Mouse (Mus musculus): ENCODE results near the gene Nxpe4. TPM values are rescaled to one million over a fixed set of nuclear protein-coding genes. Genes with fewer than 3 reads are reported as not detected.
"Not testable (repeated sequence)": the region's sequence is repeated elsewhere in the genome, so short reads cannot be mapped to it uniquely, and the experiment has no call there.

The Nxpe4 gene
- 10 to 100 TPM; 10.4 to 11.2 TPM for total RNA-seq (2021)

DNA sequence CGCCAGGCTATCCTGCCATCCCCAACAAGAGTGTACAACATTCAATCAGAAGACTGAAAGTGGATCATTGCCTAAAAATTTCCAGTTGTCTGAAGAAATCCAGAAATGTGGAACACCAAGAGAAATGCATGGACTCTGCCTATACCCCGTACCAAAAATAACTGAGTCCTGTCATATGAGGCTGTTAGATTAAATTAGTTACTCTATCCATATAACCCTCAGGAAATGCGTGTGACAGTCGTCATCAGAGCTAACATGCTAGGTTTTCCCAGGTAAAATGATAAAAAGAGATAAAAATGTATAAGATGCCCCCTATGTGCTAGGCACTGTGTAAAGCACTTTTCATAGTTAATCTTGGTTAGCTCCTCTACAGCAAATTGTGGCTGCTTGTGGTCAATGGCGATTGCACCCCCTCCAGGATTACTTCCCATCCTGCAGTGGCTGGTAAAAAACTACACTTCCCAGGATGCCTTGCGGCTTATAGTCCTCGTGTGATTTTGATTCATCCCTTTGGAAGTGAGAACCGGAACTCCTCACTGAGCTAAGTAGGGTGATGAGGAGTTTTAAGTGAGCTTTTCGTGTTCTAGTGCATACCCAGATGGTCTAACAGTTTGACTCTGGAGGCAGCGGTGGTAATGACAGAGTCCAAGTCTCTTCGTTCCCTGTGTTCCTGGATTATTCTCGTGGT, at the start of gene Nxpe4:
Gene Nxpe4 (plus strand): TSS at position 519 of the 688 bp plus-strand sequence.
- peak; percentile 81 to 87 for DNase-seq (ENCODE audit: low spot score in 2 of 2)
- intact Hi-C loops (cut with DNase I): no loop called here

DNA sequence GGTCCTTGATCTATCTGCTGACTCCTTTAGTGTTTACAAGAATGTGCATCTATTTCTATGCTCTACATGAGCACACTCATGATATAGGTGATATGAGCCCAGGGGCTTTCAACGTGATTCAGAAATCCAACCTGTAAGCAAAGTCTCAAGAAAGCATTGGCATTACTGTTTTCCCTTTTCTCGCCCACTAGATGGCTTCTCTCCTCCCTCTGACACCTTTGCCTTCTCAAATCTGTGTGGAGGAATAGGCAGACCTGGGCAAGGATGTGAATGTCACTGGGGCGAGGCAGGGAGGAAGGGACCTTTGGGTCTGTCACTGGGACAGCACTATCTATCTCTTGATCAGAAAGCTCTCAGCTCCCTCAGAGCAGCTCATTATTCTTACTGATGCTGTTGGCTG, 35.0 kb upstream of the Nxpe4 start:
- intact Hi-C loops (cut with DNase I): no loop called here
- DNase-seq (ENCODE audit: low spot score in 2 of 2): no peak

DNA sequence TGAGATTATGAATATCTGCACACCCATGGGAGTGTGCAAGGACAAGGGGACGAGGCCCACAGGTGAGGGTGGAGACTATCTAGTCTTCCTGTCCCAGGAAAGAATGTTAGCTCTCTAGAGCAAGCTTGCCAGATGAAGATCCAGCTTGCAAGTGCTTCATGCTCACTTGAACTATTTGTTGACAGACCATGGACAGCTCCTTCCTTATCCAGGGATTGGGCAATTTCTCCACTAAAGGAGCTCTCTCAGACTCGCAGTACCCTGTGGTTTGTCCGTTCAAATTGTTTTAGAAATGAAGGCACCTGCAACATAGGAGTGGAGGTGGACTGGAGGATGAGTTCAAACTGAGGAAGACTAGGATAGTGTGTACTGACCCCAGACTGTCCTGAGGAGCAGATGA, 24.3 kb upstream of the Nxpe4 start:
- intact Hi-C loops (cut with DNase I): no loop called here
- no peak for DNase-seq (ENCODE audit: low spot score in 2 of 2)

DNA sequence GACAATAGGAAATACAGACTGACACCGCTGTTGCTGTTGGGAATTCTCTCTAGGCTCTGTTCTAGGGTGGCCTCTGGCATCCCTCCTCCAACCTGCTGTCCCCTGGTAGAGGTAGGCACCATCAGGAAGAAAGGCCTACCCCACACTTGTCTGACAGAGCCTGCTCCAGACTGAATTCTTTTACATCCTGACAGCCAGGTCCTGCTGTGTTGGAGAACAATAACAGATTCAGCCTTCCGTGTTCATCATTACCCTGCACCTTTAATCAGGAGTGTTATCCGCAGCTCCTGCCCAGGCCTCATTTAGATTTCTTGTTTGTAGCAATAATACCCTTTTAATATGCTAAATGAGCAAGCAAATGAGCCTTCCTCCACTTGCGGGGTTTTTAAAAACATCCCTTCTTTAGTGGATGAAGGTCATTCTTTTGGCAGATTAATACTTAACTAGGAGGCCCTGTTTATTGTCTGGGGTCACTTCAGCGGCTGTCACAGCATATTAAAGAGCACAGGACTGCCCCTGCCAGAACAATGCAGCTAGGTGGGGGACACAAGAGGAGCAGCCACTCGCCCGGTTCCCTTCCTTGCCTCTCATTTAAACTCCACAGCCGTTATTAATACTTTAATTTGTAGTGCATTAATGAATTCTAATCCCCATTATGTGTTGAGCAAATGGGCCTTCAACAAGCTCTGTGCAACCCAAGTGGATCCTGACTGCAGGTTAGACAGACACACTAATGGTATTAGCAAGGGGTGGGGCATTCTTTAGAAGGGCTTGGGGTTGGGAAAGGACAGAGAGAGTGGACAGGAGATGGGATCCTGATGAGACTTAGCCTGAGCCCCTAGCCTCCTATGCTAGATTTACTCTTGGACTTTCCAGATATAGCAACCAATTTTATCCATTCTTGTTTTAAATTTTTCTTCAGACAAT, 21.1 kb upstream of the Nxpe4 start:
- no peak for DNase-seq (ENCODE audit: low spot score in 2 of 2)
- intact Hi-C loops (cut with DNase I): no loop called here

DNA sequence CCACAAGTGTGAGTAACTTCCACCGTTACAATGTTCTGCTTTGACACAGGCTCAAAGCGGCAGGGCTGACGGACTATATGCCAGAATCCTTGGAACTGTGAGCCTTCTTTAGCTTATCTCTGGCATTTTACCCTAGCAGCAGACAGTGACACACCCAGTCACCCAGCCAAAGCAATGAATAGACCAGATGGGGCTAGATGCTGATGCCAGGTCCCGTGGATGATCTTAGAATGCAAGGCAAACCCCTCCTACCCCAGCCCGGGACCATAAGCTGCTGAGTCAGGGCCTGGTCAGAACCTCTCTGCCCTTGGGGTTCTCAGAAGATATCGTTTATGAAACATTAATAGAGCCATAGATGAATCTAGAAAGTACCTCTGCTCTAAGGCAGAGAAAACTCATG, 19.2 kb upstream of the Nxpe4 start:
- intact Hi-C loops (cut with DNase I): no loop called here
- no peak for DNase-seq (ENCODE audit: low spot score in 2 of 2)

DNA sequence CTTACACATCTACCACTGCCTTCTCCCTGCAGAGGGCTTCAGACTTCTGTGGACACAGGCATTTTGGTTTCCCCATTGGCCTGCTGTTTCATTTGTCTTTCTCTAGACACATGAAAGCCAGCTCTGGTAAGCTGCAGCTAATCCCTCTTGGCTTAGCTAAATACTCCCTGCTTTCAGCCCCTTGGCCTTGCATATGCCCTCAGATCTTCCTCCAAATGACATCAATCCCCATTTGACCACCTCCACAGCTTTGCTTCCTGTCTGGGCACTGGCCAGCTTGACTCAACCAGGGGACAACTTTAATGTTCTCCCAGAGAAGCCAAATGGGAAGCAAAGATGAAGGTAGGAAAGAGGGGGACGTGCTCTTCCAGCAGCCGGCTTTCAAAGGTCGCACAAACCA, 15.1 kb upstream of the Nxpe4 start:
- no peak for DNase-seq (ENCODE audit: low spot score in 2 of 2)

DNA sequence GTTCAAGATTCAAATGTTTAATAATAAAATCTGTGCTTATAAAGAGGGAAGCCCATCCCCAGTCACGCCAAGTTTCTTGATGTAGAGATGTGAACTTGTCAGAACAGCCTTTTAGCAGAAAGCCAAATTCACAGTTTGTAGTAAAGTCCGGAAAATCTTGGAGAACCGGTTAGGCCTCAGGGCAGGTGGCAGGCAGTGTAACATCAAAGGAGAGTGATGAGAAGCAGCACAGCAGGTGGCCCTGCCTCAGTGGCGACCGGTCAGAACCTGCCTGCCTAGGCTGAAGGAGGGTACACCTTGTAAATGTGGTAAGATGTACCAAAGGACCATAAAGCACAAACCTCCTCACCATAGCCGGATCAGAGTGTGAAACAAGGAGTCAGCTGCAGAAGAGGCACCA, 4.7 kb downstream of the Nxpe4 start:
- intact Hi-C loops (cut with DNase I); DNase-seq (ENCODE audit: low spot score in 2 of 2): not testable (repeated sequence)

More for the DNA sequence above, 15.1 kb upstream of the Nxpe4 start:
- intact Hi-C loops (cut with DNase I): no loop called here

DNA sequence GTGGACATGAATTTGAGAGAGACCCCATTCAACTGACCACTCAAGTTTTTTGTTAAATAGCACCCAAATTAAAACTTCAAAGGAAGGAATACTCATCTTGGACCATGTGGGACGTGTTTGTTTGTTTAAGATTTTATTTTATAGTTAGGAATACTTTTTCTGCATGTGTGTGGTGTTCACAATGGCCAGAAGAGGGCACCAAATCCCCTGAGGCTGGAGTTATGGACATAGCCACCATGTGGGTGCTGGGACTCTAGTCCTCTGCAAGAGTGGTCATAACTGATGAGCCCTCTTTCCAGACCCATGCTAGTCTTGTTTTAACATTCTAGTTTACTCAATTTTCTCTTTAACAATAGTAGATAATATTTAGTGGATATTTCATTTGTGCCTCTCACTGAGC, 14.9 kb downstream of the Nxpe4 start:
- intact Hi-C loops (cut with DNase I): no loop called here
- no peak for DNase-seq (ENCODE audit: low spot score in 2 of 2)

DNA sequence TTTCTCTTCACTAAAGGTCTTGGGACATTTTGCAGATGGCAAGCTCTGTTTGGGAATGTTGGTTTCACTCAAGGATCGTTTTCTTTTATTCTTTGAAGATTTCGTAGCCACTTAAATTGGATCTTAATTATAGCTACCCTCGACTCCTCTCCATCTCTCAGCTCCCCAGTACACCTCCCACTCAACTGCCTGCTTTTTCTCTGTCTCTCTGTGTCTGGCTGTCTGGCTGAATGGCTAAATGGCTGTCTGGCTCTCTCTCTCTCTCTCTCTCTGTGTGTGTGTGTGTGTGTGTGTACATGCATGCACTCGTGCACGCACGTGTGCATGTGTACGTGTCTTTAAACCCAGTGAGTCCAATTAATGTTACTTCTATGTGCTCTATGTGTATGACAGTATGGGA, 19.5 kb downstream of the Nxpe4 start:
- intact Hi-C loops (cut with DNase I): loop anchor here (5.0 kb wide), 1 partner anchor 109 kb away; no protein-coding TSS in a partner anchor
- peak; percentile 33 to 35 for DNase-seq (ENCODE audit: low spot score in 2 of 2)

DNA sequence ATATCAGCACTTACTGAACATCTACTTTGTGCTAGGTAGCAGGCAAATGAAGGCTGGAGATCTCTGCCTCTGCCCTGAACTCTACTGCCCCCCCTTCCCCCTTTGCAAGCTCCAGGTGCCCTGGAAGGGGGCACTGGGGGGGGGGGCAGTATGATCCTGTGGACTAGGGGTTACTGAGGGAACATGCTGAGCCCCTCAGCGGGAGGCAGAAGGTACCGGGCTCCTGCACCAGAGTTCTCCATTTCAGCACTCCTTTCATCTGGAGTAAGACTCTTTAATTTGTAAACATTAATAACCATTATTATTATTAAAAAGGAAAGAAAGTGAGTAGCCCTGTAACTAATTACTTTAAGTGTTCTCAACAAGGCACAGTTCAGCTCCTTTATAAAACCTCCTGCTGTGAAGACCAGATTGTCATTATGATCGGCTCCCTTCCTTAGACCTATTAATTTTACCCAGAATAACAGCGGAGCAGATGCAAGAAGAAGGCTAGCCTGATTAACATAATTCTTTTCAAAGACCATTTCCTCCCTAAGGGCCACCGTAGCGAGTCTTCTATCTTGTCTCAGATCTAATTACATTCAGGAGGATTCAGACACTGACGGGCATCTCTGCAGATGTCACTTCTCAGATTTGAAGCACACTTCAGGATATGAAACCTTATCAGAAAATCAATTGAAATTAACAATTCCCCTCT, 21.0 kb downstream of the Nxpe4 start:
- no peak for DNase-seq (ENCODE audit: low spot score in 2 of 2)
- intact Hi-C loops (cut with DNase I): loop anchor here (5.0 kb wide), 1 partner anchor 111 kb away; no protein-coding TSS in a partner anchor

DNA sequence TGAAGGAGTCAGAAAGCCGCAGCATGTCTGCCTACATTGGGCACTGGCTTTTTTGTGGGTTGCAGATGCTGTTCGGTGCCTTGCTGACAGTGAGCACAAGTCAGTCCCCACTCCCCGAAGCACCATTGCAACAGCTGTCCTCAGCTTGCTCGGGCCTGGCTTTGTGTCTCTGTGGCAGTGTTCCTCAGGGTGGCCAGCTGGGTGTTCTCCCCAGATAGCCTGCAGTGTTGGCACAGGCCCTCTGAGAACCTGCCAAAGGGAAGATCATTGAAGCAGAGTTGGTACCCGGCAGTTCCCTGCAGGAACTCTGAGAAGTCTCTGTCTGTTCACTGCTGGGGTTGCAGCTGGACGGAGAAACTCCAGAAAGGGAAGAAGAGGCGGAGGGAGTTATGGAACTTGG, 22.5 kb downstream of the Nxpe4 start:
- DNase-seq (ENCODE audit: low spot score in 2 of 2): peak; percentile 13 to 25
- intact Hi-C loops (cut with DNase I): loop anchor here (5.0 kb wide), 1 partner anchor 112 kb away; no protein-coding TSS in a partner anchor

DNA sequence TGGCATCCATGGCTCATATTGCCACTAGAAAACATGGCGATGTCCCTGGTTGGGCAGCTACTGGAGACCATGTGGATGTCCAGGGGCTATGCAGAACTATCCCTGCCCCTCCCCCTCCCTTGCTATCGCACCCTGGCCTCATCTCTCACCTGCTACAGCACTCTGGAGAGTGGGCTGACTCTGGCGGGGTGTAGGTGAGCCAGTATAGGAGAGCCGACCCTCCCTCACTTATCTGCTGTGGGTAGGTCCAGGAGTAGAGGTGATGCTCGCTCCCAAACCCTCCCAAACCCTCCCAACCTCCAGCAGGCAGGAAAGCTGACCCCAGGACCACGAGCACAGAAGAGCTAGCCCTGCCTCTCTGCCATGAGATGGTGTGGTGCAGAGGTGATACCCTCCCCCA, 27.0 kb downstream of the Nxpe4 start:
- intact Hi-C loops (cut with DNase I): no loop called here
- DNase-seq (ENCODE audit: low spot score in 2 of 2): no peak

DNA sequence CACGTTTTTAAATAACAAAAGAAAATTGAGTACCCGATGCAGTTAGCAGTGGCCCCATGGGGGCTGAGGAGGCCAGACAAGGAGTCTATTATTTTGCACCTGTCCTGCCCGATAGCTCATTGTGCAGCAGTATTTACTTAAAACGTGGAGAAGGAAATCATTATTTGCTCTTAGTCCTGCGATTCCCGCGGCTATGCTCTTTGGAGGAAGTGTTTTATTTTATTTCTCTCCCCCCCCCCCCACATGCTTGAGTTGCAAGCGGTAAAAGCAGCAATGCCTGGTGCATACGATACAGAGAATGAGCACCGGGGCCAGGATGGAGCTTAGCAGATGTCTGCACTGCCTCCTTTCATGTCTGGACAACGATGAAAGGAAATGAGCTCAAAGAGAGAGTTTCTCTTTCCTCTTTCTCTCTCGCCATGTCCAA, 35.6 kb downstream of the Nxpe4 start:
- intact Hi-C loops (cut with DNase I): no loop called here
- DNase-seq (ENCODE audit: low spot score in 2 of 2): no peak

DNA sequence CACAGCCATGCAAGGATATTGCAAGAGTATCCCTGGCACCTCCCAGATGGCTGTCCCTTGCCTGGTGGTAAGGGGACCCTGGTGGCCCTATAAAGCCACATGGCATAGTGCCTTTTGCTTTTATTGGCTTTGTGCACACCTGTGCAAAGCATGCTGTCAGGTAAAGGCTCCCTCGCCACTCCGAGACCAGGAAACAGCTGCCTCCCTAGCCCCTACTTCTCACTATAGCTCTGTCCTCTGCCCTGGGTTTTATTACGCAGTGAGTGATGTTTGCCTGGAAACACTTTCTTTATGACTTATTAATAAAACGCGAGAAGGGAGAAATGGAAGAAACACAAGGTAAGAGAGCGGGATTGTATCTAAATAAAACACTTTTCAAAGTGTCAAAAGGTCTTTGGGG, 49.1 kb downstream of the Nxpe4 start:
- no peak for DNase-seq (ENCODE audit: low spot score in 2 of 2)
- intact Hi-C loops (cut with DNase I): no loop called here

DNA sequence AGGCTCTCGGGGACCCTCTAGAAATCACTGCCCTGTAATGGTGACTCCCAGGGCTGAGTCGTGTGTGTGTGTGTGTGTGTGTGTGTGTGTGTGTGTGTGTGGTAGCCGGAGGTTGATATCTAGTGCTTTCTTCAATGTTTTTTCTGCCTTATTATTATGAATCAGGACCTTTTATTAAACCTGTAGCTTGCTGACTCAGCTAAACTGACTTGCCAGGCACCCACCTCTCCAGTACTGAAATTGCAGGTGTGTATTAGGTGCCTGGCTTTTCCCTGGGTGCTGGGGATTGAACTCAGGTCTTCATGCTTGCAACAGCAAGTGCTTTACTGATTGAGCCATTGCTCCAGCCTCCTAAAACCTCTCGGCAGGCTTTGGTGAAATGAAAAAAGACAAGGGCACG, 50.1 kb downstream of the Nxpe4 start:
- intact Hi-C loops (cut with DNase I): no loop called here
- no peak for DNase-seq (ENCODE audit: low spot score in 2 of 2)

DNA sequence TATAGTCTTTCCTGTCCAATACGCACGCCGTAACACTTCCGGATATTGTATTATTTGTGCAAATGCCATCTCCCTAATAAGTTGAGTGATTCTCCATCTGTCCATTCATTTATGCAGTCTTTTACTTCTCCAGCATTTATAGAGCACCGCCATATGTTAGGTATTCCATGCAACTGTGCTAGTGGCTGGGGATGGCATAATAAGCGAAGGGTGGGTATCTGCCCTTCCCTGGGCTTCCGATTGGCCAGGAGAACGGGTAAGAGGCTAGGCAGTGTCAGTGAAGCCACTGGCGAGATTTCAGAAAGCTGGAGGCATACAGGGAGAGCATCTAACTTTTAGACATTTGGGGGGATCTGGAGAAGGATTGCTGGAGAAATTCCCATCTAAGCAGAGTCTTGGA, 52.9 kb downstream of the Nxpe4 start:
- no peak for DNase-seq (ENCODE audit: low spot score in 2 of 2)
- intact Hi-C loops (cut with DNase I): no loop called here

DNA sequence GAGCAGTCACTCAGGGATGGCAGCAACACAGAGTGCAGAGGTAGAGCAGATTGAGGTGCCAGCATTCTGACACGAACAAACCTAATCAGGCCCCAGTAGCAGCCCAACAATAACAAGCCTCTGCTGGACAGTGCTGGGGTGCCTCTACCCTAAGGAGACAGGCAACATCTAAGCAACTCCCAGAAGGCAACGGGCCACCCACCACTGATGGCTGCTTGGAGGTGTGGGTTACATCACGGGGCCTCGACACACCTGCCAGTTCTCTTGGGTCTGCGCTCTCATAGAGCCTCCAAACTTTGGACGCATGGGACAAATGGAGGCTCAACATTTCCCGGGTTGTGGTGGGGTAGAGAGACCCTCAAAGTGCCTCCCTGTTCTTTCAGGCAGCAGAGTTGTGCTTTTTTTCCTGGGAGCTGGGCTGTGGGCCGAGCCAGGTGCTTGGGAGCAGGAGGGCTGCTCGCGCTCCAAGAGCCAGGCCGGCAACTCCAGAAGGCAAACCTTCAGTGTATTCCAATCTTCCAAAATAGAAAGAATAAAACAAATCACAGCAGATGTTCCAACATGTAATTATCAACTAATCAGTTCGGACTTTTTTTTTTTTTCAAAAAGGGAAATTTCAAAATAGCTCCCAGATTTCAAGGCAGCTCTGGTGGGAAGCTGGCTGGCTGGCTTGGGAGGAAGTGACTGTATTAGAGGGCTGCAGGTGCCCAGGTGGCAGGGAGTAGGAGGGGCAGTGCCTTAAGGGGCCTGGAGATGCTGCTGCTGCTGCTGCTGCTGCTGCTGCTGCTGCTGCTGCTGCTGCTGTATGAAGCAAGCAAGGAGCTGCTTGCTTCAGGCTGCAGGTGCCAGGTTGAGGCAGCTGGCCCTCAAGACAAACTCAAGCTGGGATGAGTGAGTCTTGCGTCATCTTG, 54.5 kb downstream of the Nxpe4 start:
- DNase-seq (ENCODE audit: low spot score in 2 of 2): no peak
- intact Hi-C loops (cut with DNase I): no loop called here

DNA sequence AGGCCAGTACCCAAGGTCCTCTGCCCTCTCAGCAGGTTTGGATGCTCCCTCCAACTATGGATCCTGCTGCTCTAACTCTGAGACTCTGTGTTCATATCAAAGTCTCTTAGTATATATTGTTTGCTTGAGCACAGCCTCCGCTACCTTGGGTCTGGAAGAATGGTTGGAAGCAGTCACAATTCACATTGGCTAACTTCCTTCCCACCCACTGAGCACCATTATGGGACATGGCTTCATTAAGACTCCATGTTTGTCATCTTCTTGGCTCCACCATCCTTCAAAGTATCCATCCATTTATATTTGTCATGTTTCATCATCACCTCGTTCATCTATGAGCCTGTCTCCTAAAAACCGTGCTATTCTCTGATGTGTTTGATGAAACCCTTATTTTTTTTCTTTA, 68.9 kb downstream of the Nxpe4 start:
- intact Hi-C loops (cut with DNase I): no loop called here
- no peak for DNase-seq (ENCODE audit: low spot score in 2 of 2)

DNA sequence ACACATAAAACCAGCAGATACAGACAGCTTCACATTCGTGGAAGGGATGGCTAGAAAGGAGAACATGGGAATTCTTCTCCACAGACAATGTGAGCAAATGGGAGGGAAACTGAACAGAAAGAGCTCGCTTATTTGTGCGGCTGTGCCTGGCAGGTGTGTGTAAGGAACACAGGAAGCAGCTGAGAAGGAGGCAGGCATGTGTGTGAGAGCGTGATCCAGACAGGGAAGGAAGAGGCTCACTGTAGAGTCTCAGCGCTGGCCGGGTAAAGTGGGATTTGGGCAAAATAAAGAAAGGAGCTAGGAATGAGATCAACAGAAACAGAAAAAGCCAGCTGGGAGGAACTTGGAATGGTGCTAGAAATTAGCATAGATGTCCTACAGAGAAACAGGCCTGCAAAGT, 74.6 kb downstream of the Nxpe4 start:
- intact Hi-C loops (cut with DNase I): no loop called here
- no peak for DNase-seq (ENCODE audit: low spot score in 2 of 2)

All from left cerebral cortex, postnatal 36 days (tissue).